Mouse (Mus musculus): ENCODE data around the gene Psmd13.

GRCm38 (mm10) chr7:140919911-140920310, 38.1 kb downstream of the Psmd13 start:
- TF ChIP-seq GATA1 (IDR thresholded peaks at IDR 0.05; ENCODE audit: low read length) (no peak), TAL1 (IDR thresholded peaks at IDR 0.05; ENCODE audit: low read length) (no peak)
